Mouse (Mus musculus) bone marrow, adult 2 months (tissue): ENCODE measurements around the gene Grem1.

Experiments used
- CTCF ChIP-seq: fragments of 200-500 bp; IDR thresholded peaks from 2 replicates; pipeline ENCODE4 v1.5.1; 2011; ENCODE audit warnings: low read length, control low read depth; ENCODE audit not compliant: control insufficient read depth, insufficient read depth
- POLR2A ChIP-seq: fragments of 200-500 bp; IDR thresholded peaks from 2 replicates; pipeline ENCODE4 v1.6.1; 2011; ENCODE audit warnings: low read depth, mild to moderate bottlenecking, control low read depth, low read length, borderline replicate concordance; ENCODE audit not compliant: control insufficient read depth

DNA sequence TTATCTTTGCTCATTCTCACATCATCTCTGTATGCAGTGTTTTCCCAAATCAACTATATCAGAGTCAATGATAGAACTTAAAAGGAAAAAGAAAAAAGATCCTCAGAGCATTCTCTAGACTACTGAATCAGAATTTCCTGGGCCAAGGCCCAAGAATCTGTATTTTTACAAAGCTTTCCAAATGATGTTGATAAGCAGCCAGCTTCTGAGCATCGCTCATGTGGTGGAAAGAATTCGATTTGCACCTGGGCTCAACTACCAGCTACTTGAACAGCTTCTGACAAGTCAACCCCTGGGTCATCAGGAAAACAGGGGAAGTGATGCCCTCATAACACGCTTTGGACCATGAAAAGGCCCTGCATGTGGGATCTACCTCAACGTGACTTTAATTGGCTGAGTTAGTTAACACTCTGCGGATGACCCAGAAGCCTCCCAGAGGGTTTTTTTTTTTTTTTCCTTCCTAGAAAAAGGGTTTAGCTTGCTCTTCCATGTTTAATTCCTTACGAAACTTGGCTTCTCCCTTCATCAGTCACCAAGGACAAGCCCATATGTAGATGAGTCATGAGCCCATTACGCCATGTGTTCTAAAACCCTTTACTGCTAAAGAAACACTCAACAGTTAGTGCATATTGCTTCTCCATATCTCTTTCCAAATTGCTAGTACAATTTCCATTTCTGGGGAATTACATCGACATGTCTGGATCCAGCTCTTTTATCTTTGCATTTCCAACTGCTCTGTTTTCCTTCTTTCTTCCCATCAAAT is 10.3 kb upstream of the Grem1 start:
- TF ChIP-seq CTCF (no peak), POLR2A (no peak)
